Mouse (Mus musculus) testis, adult 2 months (tissue): ENCODE results near the gene Vmn1r204.

Experiments
- CTCF ChIP-seq: fragments of 200-500 bp; IDR thresholded peaks from 2 replicates; pipeline ENCODE4 v1.5.1; 2012; ENCODE audit warnings: low read depth, mild to moderate bottlenecking, inconsistent platforms, low read length, moderate library complexity; ENCODE audit not compliant: control insufficient read depth, insufficient read depth, insufficient replicate concordance
- POLR2A ChIP-seq: fragments of 200-500 bp; IDR thresholded peaks from 2 replicates; pipeline ENCODE4 v1.6.1; 2012; ENCODE audit warnings: low read depth, mild to moderate bottlenecking, inconsistent platforms, low read length, moderate library complexity; ENCODE audit not compliant: control insufficient read depth

DNA sequence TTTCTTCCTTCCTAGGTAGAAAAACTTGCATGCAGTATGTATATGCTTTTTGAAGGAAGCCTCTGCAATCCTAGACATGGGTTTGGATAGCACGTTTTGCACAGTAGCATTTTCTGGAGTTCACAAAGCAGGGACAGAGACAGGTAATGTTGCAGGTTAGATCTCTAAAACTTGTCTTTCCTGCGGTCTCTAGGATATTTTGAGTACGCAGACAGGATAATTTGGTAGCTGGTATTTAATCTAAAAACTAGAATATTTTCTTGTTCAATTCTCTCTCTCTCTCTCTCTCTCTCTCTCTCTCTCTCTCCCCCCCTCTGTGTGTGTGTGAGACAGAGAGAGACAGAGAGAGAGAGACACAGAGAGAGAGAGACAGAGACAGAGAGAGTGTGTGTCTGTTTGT lies 39.9 kb downstream of the Vmn1r204 start, which contains the start of gene Vmn1r205:
- TF ChIP-seq POLR2A (no peak), CTCF (no peak)
